Mouse (Mus musculus) kidney, embryonic 14.5 days (tissue): ENCODE measurements at regions not wholly inside any gene's neighbourhood (a gene's known extent, or its start where the extent isn't known, plus 50 kb on each side); places are given as distances from the start of the nearest gene placed in this dataset.

Source experiments
- ATAC-seq: fragments of 200-750 bp; cut with Nextera tagmentation; 2 replicates; pipeline ENCODE4 v1.8.0; 2017; ENCODE audit warnings: moderate number of reproducible peaks, mild to moderate bottlenecking, moderate TSS enrichment, moderate library complexity; ENCODE audit not compliant: low FRiP score, low TSS enrichment
- H3K27ac ChIP-seq: fragments of 300-500 bp; sonication (generic); 2 replicates; pipeline ENCODE4 v1.5.1; 2014; ENCODE audit warnings: low read depth, mild to moderate bottlenecking, low read length, moderate library complexity, mixed read lengths
- H3K27me3 ChIP-seq: fragments of 300-500 bp; sonication (generic); 2 replicates; pipeline ENCODE4 v1.6.1; 2014; ENCODE audit warnings: mild to moderate bottlenecking, low read length; ENCODE audit not compliant: control insufficient read depth, insufficient read depth
- H3K36me3 ChIP-seq: fragments of 300-500 bp; sonication (generic); 2 replicates; pipeline ENCODE4 v1.6.1; 2014; ENCODE audit warnings: low read length, mixed read lengths; ENCODE audit not compliant: control insufficient read depth, insufficient read depth
- H3K4me1 ChIP-seq: fragments of 300-500 bp; sonication (generic); 2 replicates; pipeline ENCODE4 v1.6.1; 2014; ENCODE audit warnings: low read length, mixed read lengths; ENCODE audit not compliant: control insufficient read depth, insufficient read depth
- H3K4me2 ChIP-seq: fragments of 300-500 bp; sonication (generic); replicated peaks from 2 replicates; pipeline ENCODE4 v1.6.1; 2014; ENCODE audit warnings: low read depth, mild to moderate bottlenecking, low read length
- H3K4me3 ChIP-seq: fragments of 300-500 bp; sonication (generic); 2 replicates; pipeline ENCODE4 v1.5.1; 2014; ENCODE audit warnings: mild to moderate bottlenecking, low read length
- H3K9ac ChIP-seq: fragments of 300-500 bp; sonication (generic); 2 replicates; pipeline ENCODE4 v1.6.1; 2014; ENCODE audit warnings: low read depth, mild to moderate bottlenecking, low read length, moderate library complexity
- H3K9me3 ChIP-seq: fragments of 300-500 bp; sonication (generic); 2 replicates; pipeline ENCODE4 v1.6.1; 2016; ENCODE audit warnings: low read length; ENCODE audit not compliant: control insufficient read depth
- WGBS: fragments of 180-500 bp; shearing (Covaris S2); extraction: QIAGEN DNeasy Blood & Tissue Kit; methylation state at CpG from one replicate; pipeline ENCODE4 v1.1.7; 2014; 5-methylcytosine and 5-hydroxymethylcytosine counted together

- H3K9me3 ChIP-seq = peaks cover 2% of the 10 kb centered on the region; the same call in 1 of the 2 replicates
- ATAC-seq = no peak
- H3K4me2 ChIP-seq = no peak overlapping the region
- H3K27me3 ChIP-seq = no peaks in the 10 kb centered on the region
- H3K27ac ChIP-seq = no peak overlapping the region
- no peaks in the 10 kb centered on the region for H3K36me3 ChIP-seq
- H3K4me3 ChIP-seq = no peak overlapping the region
- H3K4me1 ChIP-seq = no peaks in the 10 kb centered on the region
- WGBS = 92% methylated on average over 4 of the region's 4 CpGs
- no peak overlapping the region for H3K9ac ChIP-seq
These were observed 195.6 kb upstream of the Clint1 start for GRCm38 (mm10) chr11:45656260-45656659.

- Histone ChIP-seq H3K4me2 (no peak overlapping the region), H3K27me3 (no peaks in the 10 kb centered on the region), H3K36me3 (no peaks in the 10 kb centered on the region), H3K9ac (no peak overlapping the region), H3K27ac (no peak overlapping the region), H3K4me3 (no peak overlapping the region), H3K4me1 (no peaks in the 10 kb centered on the region; the same call in 1 of the 2 replicates), H3K9me3 (no peaks in the 10 kb centered on the region)
- 21% methylated on average over 8 of the region's 8 CpGs for WGBS
- ATAC-seq = no peak
These were observed 181.6 kb upstream of the Clint1 start for GRCm38 (mm10) chr11:45670156-45670830.

- H3K9me3 ChIP-seq = no peaks in the 10 kb centered on the region
- H3K4me2 ChIP-seq = no peak overlapping the region; the same call in 1 of the 2 replicates
- H3K27me3 ChIP-seq = no peaks in the 10 kb centered on the region
- no peak overlapping the region for H3K9ac ChIP-seq
- H3K4me3 ChIP-seq = no peak overlapping the region
- WGBS = 45% methylated on average over 11 of the region's 11 CpGs
- 0 out of 2 replicates have a peak, but pooled peaks have one; percentile 39 for ATAC-seq
- peak overlapping the region; percentile 30; the same call in 1 of the 2 replicates for H3K27ac ChIP-seq
- no peaks in the 10 kb centered on the region for H3K36me3 ChIP-seq
- H3K4me1 ChIP-seq = no peaks in the 10 kb centered on the region
These were observed 173.1 kb upstream of the Clint1 start for GRCm38 (mm10) chr11:45678666-45679292.

GRCm38 (mm10) chr11:45679293-45679673 is 172.6 kb upstream of the Clint1 start:
- no peak for ATAC-seq
- 77% methylated on average over 9 of the region's 9 CpGs for WGBS

GRCm38 (mm10) chr11:45685571-45685970 is 166.3 kb upstream of the Clint1 start:
- Histone ChIP-seq H3K27me3 (no peaks in the 10 kb centered on the region), H3K9me3 (no peaks in the 10 kb centered on the region), H3K4me3 (no peak overlapping the region), H3K4me2 (no peak overlapping the region), H3K4me1 (no peaks in the 10 kb centered on the region), H3K9ac (no peak overlapping the region), H3K27ac (no peak overlapping the region), H3K36me3 (no peaks in the 10 kb centered on the region)
- no peak for ATAC-seq
- 92% methylated on average over 5 of the region's 5 CpGs for WGBS

More at GRCm38 (mm10) chr11:45679293-45679673, 172.6 kb upstream of the Clint1 start:
- H3K27me3 ChIP-seq = no peaks in the 10 kb centered on the region
- H3K4me3 ChIP-seq = no peak overlapping the region
- H3K4me2 ChIP-seq = no peak overlapping the region
- peak overlapping the region; percentile 6; the same call in 1 of the 2 replicates for H3K27ac ChIP-seq
- no peak overlapping the region for H3K9ac ChIP-seq
- H3K9me3 ChIP-seq = no peaks in the 10 kb centered on the region
- H3K4me1 ChIP-seq = no peaks in the 10 kb centered on the region
- H3K36me3 ChIP-seq = no peaks in the 10 kb centered on the region

- no peak overlapping the region for H3K4me2 ChIP-seq
- H3K27ac ChIP-seq = no peak overlapping the region
- H3K4me1 ChIP-seq = no peaks in the 10 kb centered on the region
- WGBS = 35% methylated on average over 6 of the region's 6 CpGs
- ATAC-seq = no peak; the same call in 1 of the 2 replicates
- no peak overlapping the region for H3K4me3 ChIP-seq
- no peaks in the 10 kb centered on the region for H3K36me3 ChIP-seq
- H3K27me3 ChIP-seq = no peaks in the 10 kb centered on the region
- no peak overlapping the region for H3K9ac ChIP-seq
- H3K9me3 ChIP-seq = no peaks in the 10 kb centered on the region
These were observed 158.6 kb upstream of the Clint1 start for GRCm38 (mm10) chr11:45693206-45693605.

- 55% methylated on average over 3 of the region's 3 CpGs for WGBS
- H3K27ac ChIP-seq = no peak overlapping the region
- H3K36me3 ChIP-seq = no peaks in the 10 kb centered on the region
These were observed 150.3 kb upstream of the Clint1 start for GRCm38 (mm10) chr11:45701506-45701905.

GRCm38 (mm10) chr11:45702916-45703315 is 148.9 kb upstream of the Clint1 start:
- H3K9ac ChIP-seq = no peak overlapping the region
- no peak for ATAC-seq
- H3K4me2 ChIP-seq = no peak overlapping the region
- WGBS = 48% methylated on average over 3 of the region's 3 CpGs
- H3K36me3 ChIP-seq = no peaks in the 10 kb centered on the region
- no peaks in the 10 kb centered on the region for H3K9me3 ChIP-seq
- no peak overlapping the region for H3K4me3 ChIP-seq
- no peak overlapping the region for H3K27ac ChIP-seq
- H3K27me3 ChIP-seq = no peaks in the 10 kb centered on the region
- no peaks in the 10 kb centered on the region for H3K4me1 ChIP-seq

More at GRCm38 (mm10) chr11:45701506-45701905, 150.3 kb upstream of the Clint1 start:
- Histone ChIP-seq H3K4me1 (no peaks in the 10 kb centered on the region), H3K9ac (no peak overlapping the region), H3K4me2 (no peak overlapping the region), H3K27me3 (no peaks in the 10 kb centered on the region), H3K4me3 (no peak overlapping the region), H3K9me3 (no peaks in the 10 kb centered on the region)
- ATAC-seq = no peak

GRCm38 (mm10) chr11:45704411-45704810 is 147.4 kb upstream of the Clint1 start:
- H3K9ac ChIP-seq = no peak overlapping the region
- ATAC-seq = no peak
- no peaks in the 10 kb centered on the region for H3K36me3 ChIP-seq
- H3K9me3 ChIP-seq = no peaks in the 10 kb centered on the region
- WGBS = 69% methylated on average over 5 of the region's 5 CpGs
- no peaks in the 10 kb centered on the region for H3K4me1 ChIP-seq
- no peak overlapping the region for H3K27ac ChIP-seq
- no peak overlapping the region for H3K4me3 ChIP-seq
- H3K27me3 ChIP-seq = no peaks in the 10 kb centered on the region
- no peak overlapping the region for H3K4me2 ChIP-seq
